Mouse (Mus musculus): Measurements from ENCODE around the gene Trappc2l.

DNA sequence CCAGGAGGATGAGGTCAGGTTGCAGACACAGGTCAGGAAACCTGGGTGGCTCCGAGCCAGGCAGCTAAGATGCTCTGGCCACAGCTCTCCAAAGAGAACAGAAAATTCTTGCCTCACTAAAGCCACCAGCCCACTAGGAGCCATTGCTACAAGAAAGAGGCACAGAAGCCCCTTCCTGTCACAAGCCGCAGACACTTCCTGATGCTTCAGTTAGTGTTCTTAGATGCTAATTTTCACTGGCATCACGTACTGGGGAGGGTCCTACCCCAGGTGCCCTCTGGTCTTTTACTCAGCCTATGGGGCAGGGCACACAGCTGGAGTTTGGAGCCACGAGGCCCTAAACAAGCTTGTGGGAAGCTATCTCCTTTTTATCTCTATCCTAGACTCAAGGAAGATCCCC lies 15.4 kb upstream of the Trappc2l start:
- TF ChIP-seq CTCF (conservative IDR thresholded peaks at IDR 0.05; ENCODE audit: insufficient read depth, insufficient read length, low read depth, low read length) (no peak), POLR2A (IDR thresholded peaks at IDR 0.05; ENCODE audit: low read depth, low read length) (no peak)
